Mouse (Mus musculus) embryonic facial prominence, embryonic 12.5 days (tissue): ENCODE data around the gene Mrpl55. TPM values are rescaled to one million over a fixed set of nuclear protein-coding genes. Genes with fewer than 3 reads are reported as not detected.

Experiments used
- ATAC-seq: fragments of 200-750 bp; cut with Nextera tagmentation; 2 replicates; pipeline ENCODE4 v1.8.0; 2017; ENCODE audit not compliant: insufficient number of reproducible peaks, insufficient read depth, low FRiP score, low TSS enrichment
- H3K27ac ChIP-seq: fragments of 300-500 bp; sonication (generic); 2 replicates; pipeline ENCODE4 v1.5.1; 2016; ENCODE audit warnings: mild to moderate bottlenecking
- H3K27me3 ChIP-seq: fragments of 300-500 bp; sonication (generic); 2 replicates; pipeline ENCODE4 v1.6.1; 2016; ENCODE audit warnings: mild to moderate bottlenecking, moderate library complexity
- H3K36me3 ChIP-seq: fragments of 300-500 bp; sonication (generic); 2 replicates; pipeline ENCODE4 v1.6.1; 2016; ENCODE audit warnings: mild to moderate bottlenecking
- H3K4me1 ChIP-seq: fragments of 300-500 bp; sonication (generic); 2 replicates; pipeline ENCODE4 v1.6.1; 2016
- H3K4me2 ChIP-seq: fragments of 300-500 bp; sonication (generic); replicated peaks from 2 replicates; pipeline ENCODE4 v1.6.1; 2016; ENCODE audit warnings: mild to moderate bottlenecking, moderate library complexity
- H3K4me3 ChIP-seq: fragments of 300-500 bp; sonication (generic); 2 replicates; pipeline ENCODE4 v1.5.1; 2016; ENCODE audit warnings: mild to moderate bottlenecking
- H3K9ac ChIP-seq: fragments of 300-500 bp; sonication (generic); 2 replicates; pipeline ENCODE4 v1.6.1; 2016; ENCODE audit warnings: mild to moderate bottlenecking, moderate library complexity
- H3K9me3 ChIP-seq: fragments of 300-500 bp; sonication (generic); 2 replicates; pipeline ENCODE4 v1.6.1; 2016; ENCODE audit warnings: mild to moderate bottlenecking, moderate library complexity
- WGBS: fragments of 180-500 bp; shearing (Covaris S2); methylation state at CpG from one replicate; pipeline ENCODE4 v1.1.7; 2016; 5-methylcytosine and 5-hydroxymethylcytosine counted together
- polyA plus RNA-seq: library from polyadenylated mRNA; unstranded; fragments of >200 nt; fragmentation: Nextera tagmentation; extraction: Ambion mirVana; gene quantifications from 2 replicates; pipeline ENCODE4 v1.2.1, GENCODE M21; 2016

Mrpl55 gene
- polyA plus RNA-seq, 1 experiment from 2014 or later: 90.9 TPM

DNA sequence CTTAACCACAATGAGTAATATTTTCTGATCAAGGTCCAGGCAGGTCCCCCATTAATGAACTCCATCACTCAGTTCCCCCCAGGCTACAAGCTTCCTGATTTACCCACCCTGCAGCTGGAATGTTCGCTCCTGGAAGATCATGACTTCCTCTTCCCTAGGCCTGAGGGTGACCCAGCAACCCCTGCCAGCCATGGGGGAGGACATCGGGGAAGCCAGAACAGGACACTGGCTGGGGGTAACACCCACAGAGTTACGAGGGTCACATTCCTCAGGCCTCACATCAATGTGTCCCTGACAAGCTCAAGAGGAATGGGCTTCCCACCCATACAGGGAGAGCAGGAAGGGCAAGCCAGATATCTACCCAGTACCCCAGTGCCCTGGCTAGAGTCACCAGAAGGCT is 32.5 kb upstream of the Mrpl55 start:
- no peaks in the 10 kb centered on the region for H3K36me3 ChIP-seq
- H3K27me3 ChIP-seq: peaks cover 16% of the 10 kb centered on the region
- no peak overlapping the region for H3K4me3 ChIP-seq
- H3K9me3 ChIP-seq: no peaks in the 10 kb centered on the region
- WGBS: 52% methylated on average over 3 of the region's 3 CpGs
- no peak overlapping the region for H3K27ac ChIP-seq
- ATAC-seq: no peak
- no peak overlapping the region for H3K4me2 ChIP-seq
- H3K4me1 ChIP-seq: no peaks in the 10 kb centered on the region
- H3K9ac ChIP-seq: no peak overlapping the region

DNA sequence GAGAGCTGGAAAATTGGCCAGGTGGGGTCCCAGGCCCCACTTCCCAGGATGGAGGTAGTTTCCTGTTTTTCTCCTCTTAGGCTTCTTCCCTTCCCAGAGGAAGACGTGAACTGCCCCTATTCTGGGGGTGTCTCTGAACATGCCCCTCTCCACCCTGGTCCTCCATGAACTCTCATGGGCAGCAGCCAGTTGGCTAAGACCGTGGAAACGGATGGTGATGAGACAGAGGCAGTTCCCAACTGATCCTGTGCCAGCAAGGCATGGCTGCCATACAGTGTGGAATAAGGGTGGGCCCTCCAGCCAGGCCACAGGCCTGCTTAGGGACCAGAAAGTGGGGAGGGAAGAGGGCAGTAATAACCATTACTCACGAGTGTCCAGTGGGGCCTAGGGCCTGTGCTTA is 31.7 kb upstream of the Mrpl55 start:
- WGBS: 79% methylated on average over 4 of the region's 4 CpGs

DNA sequence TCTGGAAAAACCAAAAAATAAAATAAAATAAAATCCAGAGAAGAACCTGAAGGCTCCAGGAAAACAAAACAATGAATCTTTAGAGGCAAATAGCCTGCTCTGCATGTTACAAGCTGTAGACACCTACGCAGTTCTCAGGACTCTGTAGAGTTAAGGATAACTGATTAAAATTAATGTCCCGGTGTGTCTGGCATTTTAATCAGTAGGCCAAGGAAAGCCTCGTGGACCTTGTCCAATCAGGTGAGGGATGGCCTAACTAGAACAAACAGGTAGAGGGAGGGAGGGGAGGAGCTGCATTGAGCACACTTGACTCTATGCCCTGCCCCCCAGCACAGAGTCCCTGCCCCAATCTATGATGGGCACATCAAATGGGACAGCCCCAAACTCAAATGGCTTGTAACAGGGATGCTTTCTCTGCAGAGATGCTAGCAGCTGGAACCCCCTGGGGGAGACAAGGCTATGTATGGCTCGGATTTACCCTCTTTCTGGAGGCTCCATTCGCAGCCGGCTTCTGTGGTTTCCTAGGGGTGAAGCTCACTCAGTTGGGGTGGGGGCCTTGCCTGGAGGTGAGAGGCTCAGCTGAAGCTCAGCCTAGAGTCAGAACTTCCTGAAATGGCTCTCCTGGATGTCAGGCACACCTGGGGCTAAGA is 28.0 kb upstream of the Mrpl55 start:
- WGBS: 62% methylated on average over 6 of the region's 6 CpGs
- Histone ChIP-seq H3K4me1 (no peaks in the 10 kb centered on the region), H3K27ac (no peak overlapping the region), H3K4me3 (no peak overlapping the region), H3K4me2 (no peak overlapping the region), H3K36me3 (no peaks in the 10 kb centered on the region), H3K9me3 (no peaks in the 10 kb centered on the region), H3K9ac (no peak overlapping the region), H3K27me3 (peaks cover 61% of the 10 kb centered on the region)
- no peak for ATAC-seq

More for the DNA sequence above, 31.7 kb upstream of the Mrpl55 start:
- H3K27me3 ChIP-seq: peaks cover 23% of the 10 kb centered on the region
- ATAC-seq: no peak
- no peak overlapping the region for H3K4me3 ChIP-seq
- no peaks in the 10 kb centered on the region for H3K36me3 ChIP-seq
- no peaks in the 10 kb centered on the region for H3K9me3 ChIP-seq
- no peaks in the 10 kb centered on the region for H3K4me1 ChIP-seq
- no peak overlapping the region for H3K4me2 ChIP-seq
- no peak overlapping the region for H3K9ac ChIP-seq
- H3K27ac ChIP-seq: no peak overlapping the region

DNA sequence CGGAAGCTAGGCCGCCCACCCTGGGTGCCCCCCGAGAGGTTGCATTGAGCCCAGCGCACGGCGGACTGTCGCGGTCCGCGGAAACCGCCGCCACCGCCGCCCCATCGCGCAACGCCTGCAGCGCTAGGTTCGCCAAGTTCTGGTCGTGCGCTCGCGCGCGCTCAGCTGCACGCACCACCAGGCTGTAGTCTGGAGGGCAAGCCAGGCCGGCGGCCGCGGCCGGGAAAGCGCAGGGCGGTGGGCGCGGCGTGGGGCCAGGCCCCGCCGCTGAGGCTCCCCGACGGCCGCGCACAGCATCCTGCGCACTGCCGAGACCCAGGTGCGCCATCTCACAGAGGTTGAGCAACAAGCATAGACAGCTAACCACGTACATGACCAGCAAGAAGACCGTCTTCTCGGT is 25.8 kb upstream of the Mrpl55 start:
- no peak overlapping the region for H3K9ac ChIP-seq
- ATAC-seq: no peak
- H3K36me3 ChIP-seq: no peaks in the 10 kb centered on the region
- peak overlapping the region; percentile 37 for H3K4me2 ChIP-seq
- H3K27ac ChIP-seq: no peak overlapping the region
- peak overlapping the region; percentile 19; the same call in 1 of the 2 replicates for H3K4me3 ChIP-seq
- WGBS: 3% methylated on average over 44 of the region's 48 CpGs
- no peaks in the 10 kb centered on the region for H3K9me3 ChIP-seq
- H3K27me3 ChIP-seq: peaks cover 69% of the 10 kb centered on the region
- no peaks in the 10 kb centered on the region for H3K4me1 ChIP-seq

DNA sequence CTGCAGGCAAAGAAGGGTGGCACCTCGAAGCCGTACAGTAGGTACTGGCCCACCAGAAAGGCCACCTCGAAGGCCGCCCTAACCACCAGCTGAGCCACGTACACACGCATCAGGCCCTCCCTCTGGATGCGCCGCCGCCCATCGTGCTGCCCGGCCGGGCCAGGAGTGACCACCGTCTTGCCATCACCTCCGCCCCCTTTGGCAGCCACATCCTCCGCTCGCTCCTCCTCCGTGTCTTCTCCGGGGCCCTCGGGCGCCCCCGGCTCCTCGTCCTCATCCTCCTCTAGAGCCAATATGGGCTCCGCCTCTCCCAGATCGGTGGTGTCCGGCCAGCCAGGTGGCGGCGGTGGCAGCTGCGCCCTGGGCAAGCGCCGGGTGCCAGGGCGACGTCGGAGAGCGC is 25.4 kb upstream of the Mrpl55 start:
- Histone ChIP-seq H3K27ac (no peak overlapping the region), H3K4me3 (peak overlapping the region; percentile 19; the same call in 1 of the 2 replicates), H3K4me1 (no peaks in the 10 kb centered on the region), H3K9ac (no peak overlapping the region), H3K27me3 (peaks cover 69% of the 10 kb centered on the region), H3K9me3 (no peaks in the 10 kb centered on the region), H3K36me3 (no peaks in the 10 kb centered on the region), H3K4me2 (peak overlapping the region; percentile 37)
- 10% methylated on average over 34 of the region's 34 CpGs for WGBS
- ATAC-seq: no peak

DNA sequence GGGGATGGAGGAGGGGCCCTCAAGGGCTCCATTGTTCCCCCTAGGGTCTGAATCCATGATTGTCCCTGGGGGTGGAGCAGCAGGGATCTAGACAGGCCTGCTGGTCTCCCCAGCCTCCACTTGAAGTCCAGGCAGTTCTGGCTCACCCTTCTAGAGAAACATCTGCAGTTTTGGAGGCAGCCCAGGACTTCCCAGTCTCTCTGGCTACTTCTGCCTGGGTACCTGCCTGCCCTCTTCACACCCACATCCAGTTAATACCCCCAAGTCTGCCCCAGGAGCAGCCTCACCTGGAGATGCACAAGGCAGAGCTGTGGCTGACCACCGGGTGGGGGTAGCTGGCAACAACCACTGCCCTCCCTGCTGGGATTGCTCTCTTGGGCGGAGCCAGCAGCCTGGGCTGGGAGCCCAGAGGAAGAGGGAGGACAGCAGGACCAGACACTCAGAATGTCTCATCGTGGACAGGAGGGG is 19.4 kb upstream of the Mrpl55 start, which contains the start of gene Gjc2:
Gjc2 (minus strand) TSS at position 350 of the 468 bp plus-strand sequence.
- no peak within 1 kb of the TSS for H3K9ac ChIP-seq
- peaks cover 22% of the 10 kb centered on the region for H3K27me3 ChIP-seq
- no peak within 1 kb of the TSS for H3K27ac ChIP-seq
- no peak within 1 kb of the TSS for H3K4me3 ChIP-seq
- ATAC-seq: no peak
- 49% methylated on average over 3 of the region's 3 CpGs for WGBS
- peaks cover 31% of the 10 kb centered on the region for H3K36me3 ChIP-seq
- no peaks in the 10 kb centered on the region for H3K9me3 ChIP-seq
- no peaks in the 10 kb centered on the region for H3K4me1 ChIP-seq
- H3K4me2 ChIP-seq: no peak within 1 kb of the TSS

DNA sequence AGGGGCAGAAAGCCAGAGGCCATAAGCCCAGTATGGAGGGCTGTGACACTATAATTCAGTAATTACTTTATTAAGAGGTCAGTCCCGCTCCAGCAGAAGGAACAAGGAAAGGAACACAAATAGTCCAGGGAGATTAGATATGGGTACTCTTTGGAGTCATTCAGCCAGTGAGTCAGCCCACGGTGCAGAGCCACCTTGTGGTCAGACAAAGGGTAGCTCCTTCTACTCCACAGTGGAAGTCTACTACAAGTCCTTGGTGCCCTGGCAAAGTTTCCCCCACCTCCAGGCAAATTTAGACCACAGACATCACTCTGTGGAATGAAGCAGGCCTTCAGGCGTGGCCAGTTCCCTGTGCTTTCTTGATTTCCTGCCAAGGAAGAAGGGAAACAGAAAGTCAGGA is 18.5 kb upstream of the Mrpl55 start:
- H3K4me3 ChIP-seq: no peak overlapping the region
- ATAC-seq: no peak
- 42% methylated on average over 3 of the region's 3 CpGs for WGBS
- peaks cover 31% of the 10 kb centered on the region for H3K36me3 ChIP-seq
- H3K27me3 ChIP-seq: peaks cover 13% of the 10 kb centered on the region
- H3K9me3 ChIP-seq: no peaks in the 10 kb centered on the region
- H3K4me1 ChIP-seq: no peaks in the 10 kb centered on the region
- no peak overlapping the region for H3K27ac ChIP-seq
- no peak overlapping the region for H3K4me2 ChIP-seq
- H3K9ac ChIP-seq: no peak overlapping the region

DNA sequence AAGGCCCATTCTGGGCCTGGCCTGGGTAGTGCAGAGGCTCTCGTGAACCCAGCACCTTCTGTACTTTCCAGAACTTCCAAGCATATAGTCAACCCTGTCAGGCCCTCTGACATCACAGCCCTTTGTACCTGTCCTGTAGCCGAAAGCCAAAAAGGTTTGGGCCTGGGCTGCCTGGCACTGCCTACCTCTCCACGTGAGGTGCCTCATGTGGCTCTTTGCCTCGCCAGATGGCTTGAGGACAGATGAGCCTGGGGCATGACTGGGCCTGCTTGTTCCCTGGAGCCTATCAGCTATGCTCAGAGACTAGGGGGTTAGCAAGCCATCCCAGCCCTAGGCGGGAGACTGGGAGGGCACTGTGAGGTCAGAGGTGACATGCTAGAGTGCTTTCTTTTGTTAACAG is 16.8 kb upstream of the Mrpl55 start:
- Histone ChIP-seq H3K27ac (no peak overlapping the region), H3K4me1 (no peaks in the 10 kb centered on the region), H3K27me3 (no peaks in the 10 kb centered on the region), H3K9me3 (no peaks in the 10 kb centered on the region), H3K36me3 (peaks cover 31% of the 10 kb centered on the region), H3K9ac (no peak overlapping the region), H3K4me2 (no peak overlapping the region), H3K4me3 (no peak overlapping the region)
- WGBS: 77% methylated on average over 5 of the region's 5 CpGs
- no peak for ATAC-seq

DNA sequence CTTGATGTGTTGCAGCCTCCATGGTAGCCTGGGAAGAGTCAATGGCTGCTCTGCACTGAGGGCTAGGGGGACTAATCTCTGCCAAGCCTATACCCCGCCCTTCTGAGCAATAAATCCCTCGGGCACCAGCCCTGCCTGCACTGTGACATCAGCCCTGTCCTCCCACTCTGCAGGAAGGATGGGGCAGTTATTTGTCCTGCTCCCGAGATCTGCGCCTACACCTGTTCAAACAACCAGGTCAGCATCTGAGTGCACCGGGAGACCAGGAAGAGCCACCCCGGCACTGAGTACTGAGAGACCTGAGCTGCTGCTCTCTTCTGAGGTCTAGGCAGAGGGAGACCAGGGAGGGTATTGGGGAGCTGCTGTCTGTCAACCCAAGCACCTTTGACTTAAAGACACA is 14.6 kb upstream of the Mrpl55 start:
- 81% methylated on average over 6 of the region's 6 CpGs for WGBS
- Histone ChIP-seq H3K9me3 (no peaks in the 10 kb centered on the region), H3K4me2 (no peak overlapping the region), H3K4me1 (peaks cover 6% of the 10 kb centered on the region), H3K4me3 (no peak overlapping the region), H3K27ac (no peak overlapping the region), H3K9ac (no peak overlapping the region), H3K36me3 (peaks cover 27% of the 10 kb centered on the region), H3K27me3 (no peaks in the 10 kb centered on the region)
- ATAC-seq: no peak

DNA sequence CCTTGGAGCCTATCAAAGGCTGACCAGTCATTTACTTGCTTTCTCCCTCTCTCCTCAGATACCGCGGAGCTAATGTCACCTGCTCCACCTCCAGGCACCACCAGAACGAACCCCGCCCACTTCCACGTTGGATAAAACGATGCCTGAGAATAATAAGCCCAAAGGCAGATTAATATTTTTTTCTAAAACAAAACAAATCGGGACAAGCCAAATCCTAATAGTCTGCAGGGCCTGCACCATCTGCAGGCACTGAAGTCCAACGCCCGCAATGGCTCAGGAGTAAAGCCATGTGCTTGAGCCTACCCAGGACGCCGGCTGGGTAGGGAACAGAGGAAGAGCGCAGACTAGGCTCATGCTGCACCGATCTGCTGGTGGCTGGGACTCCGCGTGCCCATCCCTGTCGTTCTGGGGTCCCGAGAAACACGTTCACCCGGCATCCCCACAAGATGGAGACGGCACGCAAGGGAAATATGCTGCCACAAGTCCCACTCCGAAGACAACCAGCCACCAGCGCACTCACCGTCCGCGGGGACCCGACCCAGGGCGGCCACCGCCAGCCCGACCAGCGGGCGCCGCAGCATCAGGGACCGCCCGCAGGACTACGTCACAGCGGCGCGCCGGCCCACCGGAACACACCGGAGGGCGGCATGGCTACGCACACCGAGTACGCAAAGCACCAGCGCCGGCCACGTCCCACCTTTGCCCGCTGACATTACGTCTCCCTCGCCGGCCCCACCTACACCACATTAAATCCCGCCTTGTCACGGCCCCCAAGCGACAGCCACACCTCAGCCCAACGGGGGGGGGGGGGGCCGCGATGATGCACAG is 10.8 kb upstream of the Mrpl55 start:
- Histone ChIP-seq H3K4me1 (peaks cover 6% of the 10 kb centered on the region), H3K36me3 (no peaks in the 10 kb centered on the region), H3K9me3 (no peaks in the 10 kb centered on the region), H3K4me2 (peak overlapping the region; percentile 54), H3K9ac (peak overlapping the region; percentile 64), H3K4me3 (peak overlapping the region; percentile 64), H3K27me3 (no peaks in the 10 kb centered on the region), H3K27ac (peak overlapping the region; percentile 89)
- under 1% methylated on average over 57 of the region's 59 CpGs for WGBS
- peak; percentile 85 for ATAC-seq

DNA sequence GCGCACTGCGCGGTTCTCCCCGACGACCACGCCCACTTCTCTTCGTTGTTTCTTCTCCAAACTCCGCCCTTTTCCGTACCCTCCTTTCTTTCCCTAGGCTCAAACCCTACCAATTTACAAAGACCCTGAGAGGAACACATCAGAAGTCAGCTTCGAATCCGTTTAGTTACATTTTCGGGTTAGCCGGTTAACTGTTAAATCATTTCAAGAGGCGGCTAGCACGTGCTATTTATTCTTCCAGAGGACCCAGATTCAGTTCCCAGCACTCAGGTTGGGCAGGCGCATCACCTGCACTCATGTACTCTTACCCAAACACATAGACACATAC is 10.3 kb upstream of the Mrpl55 start, which contains the start of gene Guk1:
Guk1 (minus strand) TSS at position 154 of the 328 bp plus-strand sequence.
- 4% methylated on average over 16 of the region's 16 CpGs for WGBS
- no peak for ATAC-seq
- peaks cover 6% of the 10 kb centered on the region for H3K4me1 ChIP-seq
- no peaks in the 10 kb centered on the region for H3K27me3 ChIP-seq
- peak within 1 kb of the TSS; percentile 64 for H3K4me3 ChIP-seq
- peak within 1 kb of the TSS; percentile 89 for H3K27ac ChIP-seq
- H3K36me3 ChIP-seq: no peaks in the 10 kb centered on the region
- peak within 1 kb of the TSS; percentile 64 for H3K9ac ChIP-seq
- H3K9me3 ChIP-seq: no peaks in the 10 kb centered on the region
- H3K4me2 ChIP-seq: peak within 1 kb of the TSS; percentile 54

DNA sequence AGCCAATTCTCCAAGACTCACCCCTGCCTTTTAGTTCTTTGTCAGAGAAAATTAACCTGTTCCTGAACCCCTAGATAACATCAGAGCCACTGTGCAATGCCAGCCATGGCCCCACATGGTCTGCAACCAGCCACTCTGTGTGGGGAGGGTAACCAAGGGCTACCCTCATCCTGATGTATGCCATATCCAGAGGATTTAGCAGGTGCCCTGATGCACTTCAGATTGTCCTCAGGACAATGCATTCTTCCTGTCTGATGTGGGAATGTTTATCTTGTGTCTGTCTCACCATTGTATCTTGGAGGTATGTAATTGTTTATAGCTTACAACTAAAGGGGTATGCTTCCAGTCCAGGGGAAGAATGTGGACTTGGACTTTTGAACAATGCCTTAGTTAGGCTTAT is 6.1 kb upstream of the Mrpl55 start:
- H3K9ac ChIP-seq: no peak overlapping the region
- H3K27me3 ChIP-seq: no peaks in the 10 kb centered on the region
- no peak overlapping the region for H3K4me2 ChIP-seq
- peaks cover 4% of the 10 kb centered on the region for H3K4me1 ChIP-seq
- peaks cover 12% of the 10 kb centered on the region for H3K36me3 ChIP-seq
- no peak overlapping the region for H3K4me3 ChIP-seq
- no peaks in the 10 kb centered on the region for H3K9me3 ChIP-seq
- no peak for ATAC-seq
- no peak overlapping the region for H3K27ac ChIP-seq
